Mouse (Mus musculus): ENCODE results near the gene Clec18a.

- no peak for TF ChIP-seq CTCF (IDR thresholded peaks at IDR 0.05; ENCODE audit: borderline replicate concordance, control insufficient read depth, extremely low read depth, insufficient read depth, low read length, poor library complexity)
- no peak for TF ChIP-seq POLR2A (IDR thresholded peaks at IDR 0.05; ENCODE audit: control insufficient read depth, extremely low read depth, insufficient read depth, low read length, poor library complexity)
Observed at GRCm38 (mm10) chr8:111079861-111080271, 12.4 kb downstream of the Clec18a start.

Data from thymus, adult 2 months (tissue).